Mouse (Mus musculus): ENCODE results near the gene 2810006K23Rik. TPM values are rescaled to one million over a fixed set of nuclear protein-coding genes. Genes with fewer than 3 reads are reported as not detected.

Gene 2810006K23Rik
- total RNA-seq, 4 experiments from 2014 or later = 13.8 to 15.3 (median 14.5) TPM

Other genes with a start within 250 kb of the 2810006K23Rik start
- 10 to 100 TPM in 3 of 4 experiments, 1 to 10 TPM in 1; 9.5 to 11.9 (median 11.1) TPM for gene Abcb9, start 232.3 kb upstream of the 2810006K23Rik start, total RNA-seq (2022)
- gene Ogfod2, start 215.8 kb upstream of the 2810006K23Rik start, total RNA-seq (2022) = 10 to 100 TPM; 14.1 to 20.7 (median 19.2) TPM
- 10 to 100 TPM; 34.8 to 38.4 (median 37.4) TPM for gene Arl6ip4, start 212.0 kb upstream of the 2810006K23Rik start, total RNA-seq (2022)
- 10 to 100 TPM; 39.8 to 52.2 (median 44.5) TPM for gene Pitpnm2, start 78.3 kb upstream of the 2810006K23Rik start, total RNA-seq (2022)
- 1 to 10 TPM; 3.6 to 5.7 (median 5.0) TPM for gene Mphosph9, start 117 bp upstream of the 2810006K23Rik start, total RNA-seq (2022)
- 100 to 1,000 TPM; 138 to 152 (median 145) TPM for gene Cdk2ap1, start 35.0 kb downstream of the 2810006K23Rik start, total RNA-seq (2022)
- 10 to 100 TPM; 63.2 to 73.4 (median 65.6) TPM for gene Sbno1, start 97.9 kb downstream of the 2810006K23Rik start, total RNA-seq (2022)
- gene Kmt5a, start 111.8 kb downstream of the 2810006K23Rik start, total RNA-seq (2022) = 100 to 1,000 TPM; 197 to 262 (median 216) TPM
- gene Rilpl2, start 150.3 kb downstream of the 2810006K23Rik start, total RNA-seq (2022) = 1 to 10 TPM; 7.0 to 7.8 (median 7.4) TPM
- 10 to 100 TPM; 12.9 to 19.0 (median 14.6) TPM for gene Snrnp35, start 155.0 kb downstream of the 2810006K23Rik start, total RNA-seq (2022)
- 100 to 1,000 TPM; 179 to 263 (median 215) TPM for gene Rilpl1, start 203.3 kb downstream of the 2810006K23Rik start, total RNA-seq (2022)
- gene Tmed2, start 212.6 kb downstream of the 2810006K23Rik start, total RNA-seq (2022) = 100 to 1,000 TPM; 164 to 190 (median 179) TPM
- 1 to 10 TPM; 4.2 to 6.6 (median 5.5) TPM for gene Ddx55, start 224.8 kb downstream of the 2810006K23Rik start, total RNA-seq (2022)